Mouse (Mus musculus): ENCODE measurements around the gene Pskh1.

Pskh1 gene

DNA sequence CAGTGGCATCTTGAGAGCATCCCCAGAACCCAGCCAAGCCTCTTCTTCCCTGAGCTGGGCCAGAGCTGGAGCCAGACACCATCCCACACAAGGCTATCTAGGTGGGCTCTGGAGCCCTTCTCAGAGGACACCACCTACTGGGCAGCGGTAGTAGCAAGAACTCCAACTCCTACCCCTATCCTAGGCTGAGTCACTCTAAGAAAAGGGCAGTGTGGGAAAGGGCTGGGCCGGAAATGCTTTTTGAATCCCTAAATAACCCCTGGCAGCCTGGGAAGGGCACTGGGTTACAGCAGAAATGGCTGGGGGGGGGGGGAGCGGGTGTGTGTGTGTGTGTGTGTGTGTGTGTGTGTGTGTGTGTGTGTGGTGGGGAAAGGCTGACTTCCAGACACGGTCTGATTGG lies 57.6 kb downstream of the Pskh1 start:
- peak; percentile 49 for DNase-seq (ENCODE audit: low read depth, low spot score)

DNA sequence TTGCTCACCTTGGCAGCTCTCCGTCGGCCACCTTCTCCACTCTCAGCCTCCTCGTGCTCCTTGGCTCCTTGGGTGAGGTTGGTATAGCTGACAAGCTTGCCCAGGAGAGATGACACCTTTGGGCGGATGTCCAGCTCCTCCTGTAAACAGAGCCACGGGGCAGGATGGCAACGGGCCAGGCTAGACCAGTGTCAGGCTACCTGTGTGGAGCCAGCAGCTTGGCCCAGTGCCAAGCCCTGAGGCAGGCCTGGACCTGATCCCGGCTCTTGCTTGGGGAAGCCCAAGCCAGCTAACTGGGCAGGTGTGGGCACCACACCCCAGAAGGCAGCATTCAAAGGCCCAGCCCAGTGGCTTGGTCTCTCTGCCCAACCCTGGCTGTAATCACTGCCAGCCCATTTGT lies 59.1 kb downstream of the Pskh1 start:
- DNase-seq (ENCODE audit: low read depth, low spot score): no peak

DNA sequence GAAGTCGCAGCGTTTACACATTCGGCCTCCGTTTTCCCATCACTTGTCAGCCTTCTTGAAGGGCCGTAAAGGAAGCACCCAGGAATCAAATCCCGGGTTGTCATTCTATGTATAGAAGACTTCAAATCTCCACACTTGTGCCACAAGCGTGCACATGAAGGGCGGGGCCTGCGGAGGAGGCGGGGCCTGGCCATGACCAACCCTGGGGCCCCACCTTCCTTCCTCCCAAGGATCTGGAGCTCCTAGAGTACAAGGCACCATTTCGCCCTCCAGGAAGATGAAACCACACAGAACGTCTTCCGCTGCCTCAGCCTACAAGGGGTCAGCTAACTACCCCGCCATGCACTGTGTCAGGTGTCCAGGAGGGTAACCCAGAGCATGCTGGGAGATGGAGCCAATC lies 60.9 kb downstream of the Pskh1 start:
- no peak for DNase-seq (ENCODE audit: low read depth, low spot score)

DNA sequence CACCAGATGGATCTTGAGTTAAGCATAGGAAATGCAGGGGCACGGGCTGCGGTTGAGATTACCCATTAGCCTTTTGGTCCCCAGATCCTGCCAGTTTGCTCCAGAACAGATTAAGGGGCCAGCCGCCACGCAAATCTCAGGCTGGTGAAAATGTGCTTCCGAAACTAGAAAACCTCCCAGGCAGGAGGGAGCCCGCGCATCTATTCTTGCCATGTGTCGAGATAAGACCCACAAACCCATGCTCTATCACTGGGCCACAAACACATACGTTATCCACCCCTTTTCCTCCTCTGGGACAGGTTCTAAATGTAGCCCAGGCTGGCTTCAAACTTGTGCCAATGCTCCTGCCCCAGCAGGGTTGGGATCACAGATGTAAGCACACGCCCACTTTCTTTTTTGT lies 61.3 kb downstream of the Pskh1 start:
- DNase-seq (ENCODE audit: low read depth, low spot score): no peak

DNA sequence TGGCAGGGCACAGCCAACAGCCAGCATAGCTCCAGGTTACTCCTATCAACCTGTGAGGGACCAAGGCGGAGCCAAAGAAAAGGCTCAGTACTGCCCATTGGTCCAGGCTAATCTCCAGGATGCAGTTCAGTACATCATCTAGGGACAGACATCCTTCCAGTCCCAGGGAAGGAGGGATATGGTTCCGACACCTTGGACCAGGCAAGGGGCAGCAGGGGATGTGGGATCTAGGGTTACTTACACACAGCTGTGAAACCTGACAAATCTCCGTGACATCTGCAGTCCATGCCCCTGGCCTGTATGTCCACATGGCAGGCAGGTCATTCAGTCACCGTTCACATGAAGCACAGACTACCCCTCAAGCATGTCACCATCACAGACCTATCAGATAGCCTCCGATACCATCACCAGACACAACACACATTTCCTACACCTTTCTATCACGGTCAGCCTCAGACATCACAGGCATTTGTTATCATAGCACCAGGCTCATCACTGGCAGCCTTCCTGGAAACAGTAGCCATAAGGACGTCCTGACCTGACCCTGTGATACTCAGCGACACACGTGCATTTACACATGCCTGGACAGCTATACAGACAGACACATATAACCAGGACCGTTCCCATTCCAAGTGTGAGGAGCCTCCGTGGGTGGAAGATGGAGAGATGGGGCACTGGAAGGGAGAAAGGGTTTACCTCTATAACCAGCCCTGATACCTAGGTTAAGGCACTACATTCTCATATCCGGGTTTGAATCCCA lies 64.4 kb downstream of the Pskh1 start:
- peak; percentile 46 for DNase-seq (ENCODE audit: low read depth, low spot score)

DNA sequence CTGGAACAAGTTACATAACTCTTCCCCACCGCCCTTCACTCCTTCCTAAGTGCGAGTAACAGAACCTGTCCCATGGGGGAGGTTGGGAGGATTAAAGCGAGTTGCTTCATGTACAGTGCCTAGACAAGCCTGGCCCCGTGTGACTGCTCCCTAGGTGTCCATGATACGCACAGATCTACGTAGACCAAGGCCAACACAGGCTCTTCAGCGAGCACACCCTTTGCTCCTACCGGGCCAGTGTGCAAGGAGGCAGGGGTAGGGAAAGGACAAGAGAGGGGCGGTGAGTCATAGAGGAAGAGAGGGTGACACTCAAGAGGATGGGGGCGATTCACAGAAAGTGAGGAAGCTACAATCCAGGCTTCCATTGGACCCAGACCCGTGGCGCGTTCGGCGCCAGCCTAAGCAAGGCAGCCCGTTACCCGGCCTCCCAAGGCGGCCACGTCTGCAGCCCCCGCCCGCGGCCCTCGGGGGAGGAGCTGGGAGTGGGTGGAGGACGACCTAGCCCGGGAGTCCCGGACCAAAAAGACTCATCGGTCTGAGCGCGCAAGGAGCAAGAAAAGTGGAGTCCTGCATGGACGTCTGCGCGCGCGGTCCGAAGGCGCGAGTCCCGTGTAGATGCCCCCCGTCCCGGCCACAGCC lies 65.1 kb downstream of the Pskh1 start:
- peak; percentile 71 for DNase-seq (ENCODE audit: low read depth, low spot score)

DNA sequence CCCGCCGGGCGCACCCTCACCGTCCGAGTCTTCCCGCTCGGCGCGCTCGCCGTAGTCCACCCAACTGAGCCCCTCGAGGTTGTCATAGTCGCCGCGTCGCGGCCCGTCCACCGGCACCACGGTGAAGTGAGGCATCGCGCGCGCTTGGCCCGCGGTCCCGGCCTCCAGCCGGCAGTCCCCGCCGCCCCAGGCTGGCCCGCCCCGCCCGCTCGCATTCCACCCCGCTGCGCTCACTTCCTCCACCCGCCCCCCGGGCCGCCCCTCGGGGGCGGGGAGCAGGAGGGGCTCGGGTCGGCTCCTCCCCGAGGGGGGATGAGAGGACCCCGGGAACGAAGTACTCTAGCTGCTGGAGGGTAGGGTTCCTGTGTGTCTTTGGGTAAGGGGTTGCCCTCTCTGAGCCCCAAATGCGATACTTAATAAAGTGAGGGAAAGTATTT lies 65.7 kb downstream of the Pskh1 start, which contains the start of gene Slc12a4:
Gene Slc12a4, minus strand, starts transcription at position 193 of the 437 bp plus-strand sequence.
- DNase-seq (ENCODE audit: low read depth, low spot score): peak; percentile 74

DNA sequence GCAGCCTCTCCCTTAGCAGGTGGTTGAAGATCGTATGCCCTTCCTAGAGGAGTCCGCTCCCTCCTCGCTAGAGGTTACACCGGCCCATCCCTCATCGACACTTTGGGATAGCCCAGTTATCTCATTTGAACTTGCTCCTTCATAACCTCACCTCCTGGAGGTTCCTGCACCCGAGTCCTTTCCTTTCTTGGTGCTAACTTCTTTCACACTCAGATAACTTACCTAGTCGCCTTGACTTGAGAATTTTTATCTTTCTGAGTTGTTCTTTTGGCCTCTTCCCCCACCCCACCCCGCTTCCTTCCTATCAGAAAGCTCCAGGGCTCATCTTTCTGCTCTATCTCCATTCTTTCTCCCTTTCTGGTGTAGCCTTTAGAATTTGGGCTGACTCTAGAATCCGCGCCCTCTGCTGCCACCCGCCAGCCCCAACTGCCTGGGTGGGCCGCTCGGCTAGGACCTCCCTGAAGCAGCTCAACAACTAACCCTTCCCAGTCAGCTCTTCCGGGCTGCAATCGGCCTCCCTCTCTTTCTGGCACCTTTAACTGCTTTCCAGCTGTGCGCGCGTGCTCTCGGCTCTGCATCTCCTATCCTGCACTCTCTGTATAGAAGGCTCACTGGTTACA lies 66.6 kb downstream of the Pskh1 start:
- no peak for DNase-seq (ENCODE audit: low read depth, low spot score)

DNA sequence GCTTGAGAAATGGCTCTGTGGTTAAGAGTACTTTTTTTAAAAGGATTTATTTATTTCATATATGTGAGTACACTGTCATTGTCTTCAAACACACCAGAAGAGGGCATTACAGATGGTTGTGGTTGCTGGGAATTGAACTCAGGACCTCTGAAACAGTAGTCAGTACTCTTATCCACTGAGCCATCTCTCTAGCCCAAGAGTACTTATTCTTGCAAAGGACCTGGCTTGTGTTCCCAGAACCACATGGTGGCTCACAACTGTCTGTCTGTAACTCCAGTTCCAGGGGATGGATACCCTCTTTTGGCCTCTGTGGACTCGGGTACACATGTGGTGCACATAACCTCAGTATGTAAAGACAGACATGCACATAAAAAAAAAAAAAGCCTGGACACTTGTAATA lies 69.1 kb downstream of the Pskh1 start:
- no peak for DNase-seq (ENCODE audit: low read depth, low spot score)

DNA sequence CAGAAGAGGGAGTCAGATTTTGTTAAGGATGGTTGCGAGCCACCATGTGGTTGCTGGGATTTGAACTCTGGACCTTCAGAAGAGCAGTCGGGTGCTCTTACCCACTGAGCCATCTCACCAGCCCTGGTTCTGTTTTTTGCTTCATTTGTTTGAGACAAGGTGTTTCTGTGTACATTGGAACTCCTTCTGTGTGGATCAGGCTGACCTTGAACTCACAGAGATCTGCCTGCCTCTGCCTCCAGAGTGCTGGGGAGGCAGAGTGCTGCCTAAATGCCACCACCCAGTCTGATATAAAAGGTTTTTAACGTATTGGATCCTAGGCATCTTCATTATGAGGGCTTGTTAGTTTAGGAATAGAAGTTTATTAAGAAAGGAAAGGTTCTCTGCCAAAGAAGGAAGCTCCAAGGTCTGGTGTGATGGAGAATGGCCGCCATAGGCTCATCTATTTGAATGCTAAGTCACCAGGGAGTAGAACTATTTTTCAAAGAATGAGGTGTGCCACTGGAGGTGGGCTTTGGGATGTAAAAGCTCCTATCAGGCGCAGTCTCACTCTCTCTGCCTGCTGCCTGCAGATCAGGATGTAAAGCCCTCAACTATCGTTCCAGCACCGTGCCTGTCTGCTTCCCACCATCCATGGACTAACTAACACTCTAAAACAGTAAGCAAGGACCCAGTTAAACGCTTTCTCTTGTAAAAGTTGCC lies 70.9 kb downstream of the Pskh1 start:
- no peak for DNase-seq (ENCODE audit: low read depth, low spot score)

DNA sequence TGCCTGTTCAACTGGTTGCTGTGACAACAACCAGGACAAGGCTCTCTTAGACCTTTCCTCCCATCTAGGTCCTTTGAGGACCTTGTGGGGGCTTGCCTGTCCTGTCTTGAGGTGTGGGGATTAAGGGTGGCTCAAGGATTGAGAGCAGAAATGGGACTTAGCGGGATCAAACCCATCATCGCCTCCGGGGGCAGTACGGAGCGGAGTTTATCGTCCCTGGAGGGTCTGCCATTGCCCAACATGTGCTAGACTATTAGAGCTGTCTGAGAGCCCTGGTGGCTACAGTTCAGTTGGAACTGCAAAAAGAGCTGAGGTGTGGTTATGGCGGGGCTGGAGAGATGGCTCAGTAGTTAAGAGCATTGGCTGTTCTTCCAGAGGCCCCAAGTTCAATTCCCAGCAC lies 75.1 kb downstream of the Pskh1 start:
- DNase-seq (ENCODE audit: low read depth, low spot score): no peak

DNA sequence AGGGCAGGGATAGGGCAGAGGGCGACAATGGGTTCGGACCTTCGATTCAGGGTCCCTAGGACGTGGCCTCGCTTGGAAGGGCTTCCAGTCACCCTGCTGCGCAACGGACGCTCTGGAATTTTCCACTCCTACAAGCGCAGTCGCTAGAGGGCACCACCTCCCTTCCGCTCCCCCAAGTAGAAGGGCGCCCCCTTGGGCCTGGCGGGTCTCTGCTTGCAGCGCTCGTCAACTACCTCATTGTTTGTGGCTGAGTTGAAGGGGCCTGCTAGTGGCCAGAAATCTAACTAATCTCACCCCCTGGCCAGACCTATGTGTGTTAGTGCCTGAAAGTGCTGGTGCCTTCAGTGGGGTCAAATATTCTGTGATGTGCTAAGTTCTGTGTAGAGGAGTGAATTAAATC lies 79.1 kb downstream of the Pskh1 start, which contains the start of gene Dpep3:
Gene Dpep3, minus strand, starts transcription at position 105 of the 400 bp plus-strand sequence.
- DNase-seq (ENCODE audit: low read depth, low spot score): no peak

DNA sequence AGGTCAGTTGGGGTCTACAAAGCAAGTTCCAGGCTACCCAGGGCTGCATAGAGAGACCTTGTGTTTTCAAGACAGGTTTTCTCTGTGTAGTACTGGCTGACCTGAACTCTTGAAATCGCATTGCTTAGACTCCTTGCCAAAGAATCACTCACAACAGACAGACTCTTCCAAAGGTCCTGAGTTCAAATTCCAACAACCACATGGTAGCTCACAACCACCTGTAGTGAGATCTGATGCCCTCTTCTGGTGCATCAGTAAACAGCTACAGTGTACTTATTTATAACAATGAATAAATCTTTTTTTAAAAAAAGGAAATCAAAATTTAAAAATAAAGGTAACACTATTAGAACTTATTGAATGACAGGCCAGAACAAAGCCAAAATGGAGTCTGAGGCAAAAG lies 80.9 kb downstream of the Pskh1 start:
- no peak for DNase-seq (ENCODE audit: low read depth, low spot score)
